Mouse (Mus musculus): ENCODE measurements around the gene D16Ertd472e. TPM values are rescaled to one million over a fixed set of nuclear protein-coding genes. Genes with fewer than 3 reads are reported as not detected.
"Not testable (repeated sequence)": the region's sequence is repeated elsewhere in the genome, so short reads cannot be mapped to it uniquely, and the experiment has no call there.

Gene D16Ertd472e
- total RNA-seq, 2 experiments from 2014 or later, result 2.5 to 3.2 TPM

DNA sequence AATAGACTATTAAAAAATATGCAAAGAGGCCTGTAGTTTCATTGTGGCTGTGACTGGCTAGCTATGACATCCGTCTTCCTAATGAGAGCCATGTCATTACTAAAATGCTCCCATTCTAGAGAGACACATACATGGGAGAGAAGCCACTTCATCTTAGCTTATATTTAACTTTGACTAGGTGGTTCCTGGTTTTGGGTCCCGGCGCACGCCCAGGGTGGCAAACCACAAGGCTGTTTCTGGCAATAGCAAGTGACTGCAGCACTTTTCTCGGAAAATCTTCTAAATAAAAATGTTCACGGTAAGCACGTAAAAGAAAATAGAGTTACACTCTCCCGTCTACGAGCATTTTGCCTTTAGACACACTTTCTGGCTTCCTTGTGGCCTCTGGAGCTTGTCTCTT is 74.0 kb downstream of the D16Ertd472e start:
- intact Hi-C loops (cut with DNase I), result no loop called here
- no peak for DNase-seq

DNA sequence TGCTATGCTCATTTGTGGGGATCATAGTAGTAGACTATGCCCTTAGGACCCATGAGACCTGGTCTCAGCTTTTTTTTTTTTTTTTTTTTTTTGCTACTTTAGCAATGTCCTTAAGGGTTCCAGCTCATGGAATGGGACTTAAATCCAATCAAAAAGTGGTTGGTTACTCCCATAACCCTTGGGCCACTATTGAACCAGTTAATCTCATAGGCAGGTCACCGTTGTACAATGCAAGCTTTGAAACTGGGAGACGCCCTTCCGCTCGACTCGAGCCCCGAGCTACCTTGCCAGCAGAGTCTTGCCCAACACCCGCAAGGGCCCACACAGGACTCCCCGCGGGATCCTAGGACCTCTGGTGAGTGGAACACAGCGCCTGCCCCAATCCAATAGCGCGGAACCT is 83.8 kb downstream of the D16Ertd472e start:
- DNase-seq; intact Hi-C loops (cut with DNase I): not testable (repeated sequence)

DNA sequence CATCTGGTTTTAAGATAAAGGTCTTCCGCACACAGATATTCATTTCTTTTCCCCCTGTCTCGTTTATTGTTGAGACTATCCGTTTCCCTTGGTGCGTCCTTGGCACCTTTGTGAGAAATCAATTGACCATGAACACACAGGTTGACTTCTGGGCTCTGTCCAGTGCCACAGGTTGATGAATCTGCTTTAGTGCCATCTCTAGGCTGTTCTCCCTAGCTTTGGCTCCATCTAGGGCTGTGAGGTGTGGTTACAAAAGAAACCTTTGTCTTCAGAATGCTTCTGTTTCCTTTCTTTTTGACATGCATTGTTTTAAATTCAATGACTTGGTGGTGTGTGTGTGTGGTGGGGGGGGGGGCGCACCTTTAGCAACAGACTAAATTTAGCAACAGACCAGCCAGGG is 85.7 kb downstream of the D16Ertd472e start:
- no peak for DNase-seq
- intact Hi-C loops (cut with DNase I), result no loop called here

Other genes starting within 250 kb of the D16Ertd472e start
- 1 to 10 TPM; 3.4 to 3.9 TPM for gene Btg3, start 199.5 kb downstream of the D16Ertd472e start, total RNA-seq (2021)

All from gastrocnemius, postnatal 36 days (tissue).